Mouse (Mus musculus) hindbrain, embryonic 12.5 days (tissue): ENCODE data around the gene Tceal9. TPM values are rescaled to one million over a fixed set of nuclear protein-coding genes. Genes with fewer than 3 reads are reported as not detected.
"Not testable (repeated sequence)": the region's sequence is repeated elsewhere in the genome, so short reads cannot be mapped to it uniquely, and the experiment has no call there.

ENCODE experiments used
- ATAC-seq: fragments of 200-750 bp; cut with Nextera tagmentation; 2 replicates; pipeline ENCODE4 v1.8.0; 2017; ENCODE audit warnings: moderate TSS enrichment; ENCODE audit not compliant: low FRiP score
- H3K27ac ChIP-seq: fragments of 300-500 bp; sonication (generic); 2 replicates; pipeline ENCODE4 v1.5.1; 2016; ENCODE audit warnings: mild to moderate bottlenecking
- H3K27me3 ChIP-seq: fragments of 300-500 bp; sonication (generic); 2 replicates; pipeline ENCODE4 v1.6.1; 2016; ENCODE audit warnings: mild to moderate bottlenecking
- H3K36me3 ChIP-seq: fragments of 300-500 bp; sonication (generic); 2 replicates; pipeline ENCODE4 v1.6.1; 2016; ENCODE audit warnings: mild to moderate bottlenecking
- H3K4me1 ChIP-seq: fragments of 300-500 bp; sonication (generic); 2 replicates; pipeline ENCODE4 v1.6.1; 2016
- H3K4me2 ChIP-seq: fragments of 300-500 bp; sonication (generic); replicated peaks from 2 replicates; pipeline ENCODE4 v1.6.1; 2016; ENCODE audit warnings: mild to moderate bottlenecking
- H3K4me3 ChIP-seq: fragments of 300-500 bp; sonication (generic); 2 replicates; pipeline ENCODE4 v1.5.1; 2016; ENCODE audit warnings: mild to moderate bottlenecking
- H3K9ac ChIP-seq: fragments of 300-500 bp; sonication (generic); 2 replicates; pipeline ENCODE4 v1.6.1; 2016; ENCODE audit warnings: mild to moderate bottlenecking, moderate library complexity
- H3K9me3 ChIP-seq: fragments of 300-500 bp; sonication (generic); replicated peaks from 2 replicates; pipeline ENCODE4 v1.6.1; 2016; ENCODE audit warnings: mild to moderate bottlenecking
- WGBS: fragments of 180-500 bp; shearing (Covaris S2); methylation state at CpG from one replicate; pipeline ENCODE4 v1.1.7; 2016; 5-methylcytosine and 5-hydroxymethylcytosine counted together
- polyA plus RNA-seq: library from polyadenylated mRNA; unstranded; fragments of >200 nt; fragmentation: Nextera tagmentation; extraction: Ambion mirVana; gene quantifications from 2 replicates; pipeline ENCODE4 v1.2.1, GENCODE M21; 2016

Tceal9 gene
- polyA plus RNA-seq, 1 experiment from 2014 or later, result 411 TPM

DNA sequence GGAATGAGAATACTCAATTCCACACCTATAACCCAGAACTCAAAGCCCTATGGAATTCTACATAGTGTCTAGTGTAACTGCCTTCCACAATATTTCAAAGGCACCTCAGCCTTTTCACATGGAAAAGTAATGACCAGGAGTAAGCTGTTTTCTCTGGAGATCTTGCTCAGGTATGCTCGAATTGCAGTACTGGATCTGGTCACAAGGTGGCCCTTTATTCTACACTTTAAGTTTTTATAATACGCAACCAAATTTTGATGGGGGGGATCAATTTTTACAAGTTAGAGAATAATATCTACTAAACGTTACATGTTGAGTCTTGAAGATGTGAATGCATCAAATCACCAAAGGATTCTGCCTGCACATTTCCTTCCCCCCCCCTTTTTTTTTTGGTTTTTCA, 6.8 kb upstream of the Tceal9 start:
- Histone ChIP-seq H3K4me2 (no peak overlapping the region), H3K4me3 (no peak overlapping the region), H3K4me1 (no peaks in the 10 kb centered on the region), H3K27ac (no peak overlapping the region), H3K27me3 (no peaks in the 10 kb centered on the region), H3K9me3 (no peaks in the 10 kb centered on the region), H3K36me3 (no peaks in the 10 kb centered on the region), H3K9ac (no peak overlapping the region)
- 56% methylated on average over 3 of the region's 3 CpGs for WGBS
- ATAC-seq, result no peak

DNA sequence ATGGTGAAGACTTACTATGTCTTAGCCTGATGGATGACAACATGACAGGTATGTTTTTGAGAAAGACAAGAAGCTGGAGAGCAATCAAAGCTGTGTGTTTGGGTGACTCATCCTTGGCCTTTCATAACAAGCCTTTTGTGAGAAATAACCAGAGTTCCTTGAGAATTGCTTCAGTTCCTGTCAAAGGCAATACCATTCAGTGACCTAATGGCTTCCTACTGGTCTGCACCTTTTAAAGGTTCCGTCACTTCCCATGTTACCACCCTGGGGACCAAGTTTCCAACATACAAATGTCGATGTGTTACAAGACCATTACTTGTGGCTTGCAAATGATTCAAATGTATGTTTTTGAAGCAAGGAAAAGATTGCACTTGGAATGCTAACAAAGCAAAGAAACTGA, 1.7 kb upstream of the Tceal9 start:
- no peak for ATAC-seq
- no peak overlapping the region for H3K27ac ChIP-seq
- 88% methylated on average over 2 of the region's 2 CpGs for WGBS
- no peak overlapping the region for H3K4me2 ChIP-seq
- H3K9me3 ChIP-seq, result no peaks in the 10 kb centered on the region
- no peaks in the 10 kb centered on the region for H3K27me3 ChIP-seq
- no peaks in the 10 kb centered on the region for H3K36me3 ChIP-seq
- no peak overlapping the region for H3K9ac ChIP-seq
- no peak overlapping the region for H3K4me3 ChIP-seq
- H3K4me1 ChIP-seq, result 0 out of 2 replicates have a peak, but pooled peaks cover 2% of the 10 kb centered on the region

DNA sequence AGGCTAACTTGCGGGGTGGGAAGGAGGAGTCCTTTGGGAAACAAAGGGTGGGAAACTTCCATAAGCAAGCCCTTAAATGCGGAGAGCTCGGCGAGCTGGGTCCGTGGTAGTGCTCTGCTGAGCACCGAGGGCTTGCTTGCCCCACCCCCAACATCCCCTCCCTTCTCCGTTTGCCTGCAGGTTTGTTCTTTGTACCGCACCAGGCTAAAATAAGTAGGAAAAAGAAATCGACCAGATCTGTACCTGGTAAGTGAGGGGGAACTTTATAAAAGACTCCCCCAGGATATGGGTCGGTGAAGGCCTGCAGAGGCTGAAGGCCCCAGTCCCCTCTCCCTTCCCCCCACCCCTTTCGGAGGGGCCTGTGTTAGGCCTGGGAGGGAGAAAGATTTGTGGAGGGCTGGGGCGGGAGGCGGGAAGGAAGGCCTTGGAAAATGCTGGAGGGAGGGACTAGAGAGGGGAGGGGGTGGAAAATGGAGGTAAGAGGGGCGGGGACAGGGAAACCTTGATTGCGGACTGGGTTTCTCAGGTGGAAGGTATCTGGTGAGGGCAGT, 717 bp downstream of the Tceal9 start:
- 26% methylated on average over 15 of the region's 15 CpGs for WGBS
- H3K4me3 ChIP-seq, result peak overlapping the region; percentile 54
- H3K9ac ChIP-seq, result peak overlapping the region; percentile 73
- no peaks in the 10 kb centered on the region for H3K36me3 ChIP-seq
- no peaks in the 10 kb centered on the region for H3K9me3 ChIP-seq
- H3K4me2 ChIP-seq, result peak overlapping the region; percentile 48
- H3K4me1 ChIP-seq, result 0 out of 2 replicates have a peak, but pooled peaks cover 2% of the 10 kb centered on the region
- H3K27me3 ChIP-seq, result no peaks in the 10 kb centered on the region
- peak overlapping the region; percentile 74 for H3K27ac ChIP-seq
- peak; percentile 76 for ATAC-seq

DNA sequence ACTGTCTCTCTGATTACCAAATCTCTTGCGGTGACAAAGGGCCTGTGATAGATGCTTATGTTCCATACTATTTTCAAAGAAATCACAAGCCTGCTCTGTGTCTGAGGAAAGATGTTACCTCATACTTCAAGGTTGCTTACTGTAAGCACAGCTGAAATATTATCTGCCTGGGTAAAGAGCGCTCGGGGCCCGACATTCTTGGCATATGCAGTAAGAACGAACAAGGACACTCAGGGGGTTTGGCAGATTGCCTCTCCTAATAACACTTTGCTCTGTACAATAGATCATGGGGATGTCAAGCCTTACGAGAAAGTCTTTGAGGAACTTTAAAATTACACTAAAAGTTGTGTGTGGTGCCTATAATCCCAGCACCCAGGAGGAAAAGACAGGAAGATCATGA, 3.9 kb downstream of the Tceal9 start:
- Histone ChIP-seq H3K4me3 (no peak overlapping the region), H3K4me1 (no peaks in the 10 kb centered on the region), H3K9me3 (no peaks in the 10 kb centered on the region), H3K9ac (no peak overlapping the region), H3K4me2 (no peak overlapping the region), H3K36me3 (no peaks in the 10 kb centered on the region), H3K27ac (no peak overlapping the region), H3K27me3 (no peaks in the 10 kb centered on the region)
- 86% methylated on average over 6 of the region's 6 CpGs for WGBS
- no peak for ATAC-seq

DNA sequence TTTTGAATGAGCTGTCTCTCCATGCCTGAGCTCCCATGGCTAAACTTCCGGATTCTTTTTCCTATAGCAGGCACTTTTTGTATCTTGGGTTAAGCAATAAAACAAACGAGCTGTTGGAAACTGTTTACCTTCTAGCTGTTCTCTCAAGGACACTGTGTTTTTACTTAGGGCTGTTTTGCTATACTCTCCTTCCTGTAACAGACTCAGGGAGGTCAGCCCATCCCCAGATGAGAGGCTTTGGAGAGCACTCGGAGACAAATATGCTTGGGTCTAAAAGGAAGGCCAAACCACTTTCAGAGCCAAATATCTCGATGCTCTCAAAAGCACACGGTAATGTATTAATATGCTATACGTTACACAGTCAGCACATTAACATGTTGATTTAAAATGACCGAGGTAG, 4.8 kb downstream of the Tceal9 start:
- no peaks in the 10 kb centered on the region for H3K36me3 ChIP-seq
- no peak for ATAC-seq
- no peak overlapping the region for H3K4me2 ChIP-seq
- no peaks in the 10 kb centered on the region for H3K9me3 ChIP-seq
- no peak overlapping the region for H3K4me3 ChIP-seq
- H3K9ac ChIP-seq, result no peak overlapping the region
- no peaks in the 10 kb centered on the region for H3K4me1 ChIP-seq
- no peaks in the 10 kb centered on the region for H3K27me3 ChIP-seq
- H3K27ac ChIP-seq, result no peak overlapping the region
- 83% methylated on average over 7 of the region's 7 CpGs for WGBS

DNA sequence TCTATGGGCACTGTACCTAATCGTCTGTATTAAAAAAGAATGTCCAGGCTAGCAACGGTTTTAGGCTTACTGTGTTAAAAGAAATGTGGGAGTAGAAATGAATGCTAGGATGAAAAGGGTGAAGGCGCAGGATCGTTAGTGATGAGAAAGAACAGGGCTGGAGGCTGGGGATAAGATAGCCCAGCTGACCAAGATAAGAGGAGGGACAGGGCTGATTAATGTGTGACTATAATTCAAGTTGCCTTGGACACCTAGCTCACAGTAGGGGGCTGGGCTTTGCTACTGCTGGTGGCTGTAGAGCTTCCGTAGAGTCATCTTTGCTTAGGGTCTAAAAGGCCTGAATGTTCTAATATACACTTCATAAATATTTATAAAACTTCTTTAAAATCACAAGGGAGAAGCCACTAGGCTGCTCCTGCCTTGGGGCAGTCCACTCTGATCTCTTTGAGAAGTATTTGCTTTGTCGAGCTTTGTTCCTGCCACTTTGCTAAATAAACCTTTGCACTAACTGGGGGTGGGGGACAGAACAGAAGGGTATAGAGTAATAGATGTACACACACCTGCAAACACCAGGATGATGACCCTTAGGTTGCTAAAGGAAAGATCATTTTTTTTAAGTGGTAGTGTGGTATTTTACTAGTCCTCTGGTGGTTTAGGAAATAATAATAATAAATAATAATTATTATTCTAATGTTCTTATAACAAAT, 7.3 kb downstream of the Tceal9 start:
- Histone ChIP-seq H3K27ac (no peak overlapping the region), H3K4me2 (no peak overlapping the region), H3K27me3 (no peaks in the 10 kb centered on the region), H3K4me1 (no peaks in the 10 kb centered on the region), H3K9me3 (no peaks in the 10 kb centered on the region), H3K36me3 (no peaks in the 10 kb centered on the region), H3K4me3 (no peak overlapping the region), H3K9ac (no peak overlapping the region)
- WGBS, result 70% methylated on average over 6 of the region's 6 CpGs
- no peak for ATAC-seq

DNA sequence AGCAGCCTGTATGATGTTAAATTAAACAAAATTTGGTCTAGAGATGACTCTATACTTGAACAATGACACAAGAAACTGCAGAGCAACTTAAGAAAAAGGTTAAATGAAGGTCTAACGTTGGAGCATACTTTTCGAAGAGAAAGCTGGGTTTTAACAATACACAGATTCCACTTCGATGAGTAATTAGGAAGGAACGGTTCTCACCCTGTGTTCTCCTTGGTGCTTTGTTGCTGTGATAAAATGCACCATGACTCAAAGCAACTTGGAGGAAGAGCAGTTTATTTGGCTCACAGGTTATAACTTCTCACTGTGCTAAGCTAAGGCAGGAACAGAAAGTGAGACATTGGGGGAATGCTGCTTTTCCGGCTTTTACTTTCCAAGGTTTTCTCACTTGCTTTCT, 22.8 kb downstream of the Tceal9 start:
- Histone ChIP-seq H3K27ac (no peak overlapping the region), H3K9me3 (no peaks in the 10 kb centered on the region), H3K4me1 (0 out of 2 replicates have a peak, but pooled peaks cover 2% of the 10 kb centered on the region), H3K36me3 (no peaks in the 10 kb centered on the region), H3K9ac (no peak overlapping the region), H3K4me2 (no peak overlapping the region), H3K27me3 (no peaks in the 10 kb centered on the region; the same call in 1 of the 2 replicates), H3K4me3 (no peak overlapping the region)
- no peak for ATAC-seq
- WGBS, result 75% methylated on average over 5 of the region's 5 CpGs

DNA sequence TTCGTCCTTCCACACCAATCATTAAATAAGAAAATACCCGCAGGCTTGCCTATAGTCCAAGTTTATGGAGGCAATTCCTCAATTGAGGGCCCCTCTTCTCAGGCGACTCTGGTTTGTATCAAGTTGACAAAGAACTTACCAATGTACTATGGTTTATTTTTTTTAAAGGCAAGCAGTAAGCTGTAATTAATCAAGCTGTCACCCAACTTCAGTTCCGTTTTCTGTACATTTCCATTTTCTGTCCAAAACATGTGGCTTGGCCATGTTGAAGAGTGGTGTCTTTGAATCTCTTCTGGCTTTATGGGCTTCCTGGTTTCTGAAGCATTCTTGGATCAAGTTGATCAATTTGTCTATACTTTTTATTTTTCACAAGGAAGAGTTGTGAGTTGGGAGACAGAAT, 23.3 kb downstream of the Tceal9 start:
- Histone ChIP-seq H3K27me3 (no peaks in the 10 kb centered on the region; the same call in 1 of the 2 replicates), H3K27ac (no peak overlapping the region), H3K4me1 (0 out of 2 replicates have a peak, but pooled peaks cover 2% of the 10 kb centered on the region), H3K36me3 (no peaks in the 10 kb centered on the region), H3K4me3 (no peak overlapping the region), H3K9ac (no peak overlapping the region), H3K4me2 (no peak overlapping the region), H3K9me3 (no peaks in the 10 kb centered on the region)
- WGBS, result 68% methylated on average over 4 of the region's 4 CpGs
- no peak for ATAC-seq

DNA sequence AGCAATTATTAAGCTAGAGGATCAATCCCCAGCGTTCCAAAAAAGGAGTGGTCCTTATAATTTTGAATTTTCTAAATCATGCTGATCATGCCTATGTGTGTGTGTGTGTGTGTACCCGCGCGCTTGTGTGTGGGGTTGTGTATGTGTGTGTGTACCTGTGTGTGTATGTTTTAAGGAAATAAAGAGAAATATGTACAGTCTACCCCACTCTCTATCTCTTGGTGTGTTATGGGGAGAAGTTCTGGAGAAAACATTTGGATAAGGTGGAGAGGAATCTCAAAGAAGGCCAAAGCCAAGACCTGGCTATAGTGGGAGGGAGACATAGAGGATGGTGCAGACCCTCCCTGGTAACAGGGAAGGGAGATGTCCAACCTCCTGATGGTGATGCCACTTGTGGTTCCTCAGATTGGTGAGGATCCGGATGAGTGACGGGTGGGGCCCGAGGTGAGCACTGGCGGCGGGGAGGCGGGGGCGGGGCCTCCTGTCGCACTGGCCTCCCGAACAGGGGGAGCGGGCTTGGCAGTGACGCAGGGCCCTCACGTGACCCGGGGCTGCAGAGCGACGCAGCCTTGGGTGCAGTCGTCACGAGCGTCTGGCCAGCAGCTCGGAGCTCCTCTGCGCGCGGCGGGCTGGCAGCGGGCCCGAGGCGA, 25.0 kb downstream of the Tceal9 start, which contains the start of gene Bex3:
TSS of gene Bex3 (plus strand) at position 511 of the 650 bp plus-strand sequence.
- peak within 1 kb of the TSS; percentile 41 for H3K4me3 ChIP-seq
- H3K27me3 ChIP-seq, H3K4me1 ChIP-seq, H3K9me3 ChIP-seq, H3K36me3 ChIP-seq: not testable (repeated sequence)
- H3K9ac ChIP-seq, result peak within 1 kb of the TSS; percentile 74
- H3K27ac ChIP-seq, result peak within 1 kb of the TSS; percentile 68
- peak; percentile 98 for ATAC-seq
- WGBS, result 46% methylated on average over 11 of the region's 30 CpGs
- H3K4me2 ChIP-seq, result peak within 1 kb of the TSS; percentile 53

DNA sequence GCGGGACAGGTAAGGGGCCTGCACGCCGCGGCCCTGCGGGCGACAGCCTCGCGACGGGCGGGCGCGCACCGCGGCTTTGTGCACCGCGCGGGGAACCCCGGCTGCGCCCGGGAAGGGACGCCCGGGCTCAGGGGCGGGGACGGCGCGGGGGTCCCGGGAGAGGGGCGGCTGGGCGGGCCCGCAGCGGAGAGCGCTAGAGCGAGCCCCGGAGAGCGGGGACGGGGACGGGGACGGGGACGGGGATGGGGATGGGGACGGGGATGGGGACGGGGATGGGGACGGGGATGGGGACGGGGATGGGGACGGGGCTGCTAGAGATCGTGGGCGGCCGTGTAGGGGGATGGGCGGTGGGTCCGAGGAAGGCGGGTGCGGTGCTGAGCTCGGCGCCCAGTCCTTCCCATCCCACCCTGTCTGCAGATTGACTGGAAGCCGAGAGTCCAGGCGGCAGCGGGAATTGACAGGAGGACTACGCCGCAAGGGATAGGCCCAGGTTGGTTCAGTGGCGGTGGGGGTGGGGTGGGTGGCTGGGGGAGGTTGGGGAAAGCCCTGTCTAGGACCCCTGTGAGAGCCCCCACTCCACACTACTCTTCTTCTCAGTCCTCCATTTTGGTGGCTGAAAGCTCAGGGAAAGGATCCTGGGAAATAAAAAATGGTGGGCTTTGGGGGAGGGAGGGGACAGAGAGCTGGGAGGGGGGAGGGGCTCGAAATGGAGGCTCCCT, 25.7 kb downstream of the Tceal9 start:
- peak; percentile 80 for ATAC-seq
- not testable (repeated sequence) for H3K4me1 ChIP-seq, H3K9me3 ChIP-seq, H3K36me3 ChIP-seq, H3K27me3 ChIP-seq
- 42% methylated on average over 18 of the region's 60 CpGs for WGBS
- H3K4me2 ChIP-seq, result peak overlapping the region; percentile 53
- H3K4me3 ChIP-seq, result peak overlapping the region; percentile 41
- peak overlapping the region; percentile 74 for H3K9ac ChIP-seq
- peak overlapping the region; percentile 68 for H3K27ac ChIP-seq

DNA sequence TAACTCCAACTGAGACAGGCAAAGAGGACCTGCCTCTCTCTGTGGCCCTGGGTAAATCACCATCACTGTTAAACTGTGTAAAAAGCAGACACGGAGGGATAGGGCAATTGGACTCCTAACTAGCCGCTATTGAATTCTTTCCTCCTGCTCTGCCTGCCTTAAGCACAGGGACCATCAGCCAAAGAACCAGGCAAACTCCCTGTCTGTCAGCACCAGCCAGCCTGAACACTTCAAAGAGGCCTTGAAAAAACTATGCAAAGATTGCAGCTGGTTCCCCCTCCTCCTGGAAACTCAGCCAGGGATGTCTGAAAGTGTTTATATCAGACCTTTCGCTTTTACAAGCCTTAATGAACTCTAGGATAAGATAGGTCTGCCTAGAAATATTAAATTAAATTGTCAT, 29.7 kb downstream of the Tceal9 start:
- Histone ChIP-seq H3K4me3 (no peak overlapping the region), H3K9ac (no peak overlapping the region), H3K36me3 (no peaks in the 10 kb centered on the region), H3K4me2 (no peak overlapping the region), H3K27me3 (peaks cover 4% of the 10 kb centered on the region), H3K4me1 (0 out of 2 replicates have a peak, but pooled peaks cover 2% of the 10 kb centered on the region), H3K9me3 (no peaks in the 10 kb centered on the region), H3K27ac (0 out of 2 replicates have a peak overlapping the region, but pooled peaks have one; percentile 18)
- ATAC-seq, result no peak
- WGBS, result 24% methylated on average over 3 of the region's 3 CpGs

DNA sequence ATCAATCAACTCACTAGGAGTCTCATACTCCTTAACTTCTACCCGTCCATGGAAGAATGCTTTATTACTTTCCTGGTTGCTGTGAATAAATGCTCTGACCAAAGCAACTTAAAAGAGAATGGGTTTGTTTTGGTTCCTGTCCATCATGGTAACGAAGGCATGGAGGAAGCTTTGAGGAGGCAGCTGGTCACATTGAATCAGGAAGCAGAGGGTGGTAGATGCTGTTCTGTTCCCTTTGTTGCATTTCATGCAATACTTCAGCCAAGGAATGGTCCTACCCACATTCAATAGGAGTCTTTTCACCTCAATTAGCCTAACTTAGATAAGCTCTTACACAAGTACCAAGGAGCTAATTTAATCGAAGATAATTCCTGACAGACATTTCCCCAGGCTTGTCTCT, 30.5 kb downstream of the Tceal9 start:
- Histone ChIP-seq H3K9ac (no peak overlapping the region), H3K4me2 (no peak overlapping the region), H3K9me3 (no peaks in the 10 kb centered on the region), H3K27me3 (peaks cover 4% of the 10 kb centered on the region; the same call in 1 of the 2 replicates), H3K4me1 (0 out of 2 replicates have a peak, but pooled peaks cover 2% of the 10 kb centered on the region), H3K36me3 (no peaks in the 10 kb centered on the region), H3K4me3 (no peak overlapping the region), H3K27ac (no peak overlapping the region)
- no peak for ATAC-seq
- WGBS, result 33% methylated on average over 3 of the region's 3 CpGs
